Mouse (Mus musculus) monocyte, adult 2 months (primary cell): ENCODE measurements around the gene Krt24.
A peak's percentile ranks its signal among the peaks of the same experiment; 100 is the strongest.
"Not testable (repeated sequence)": the region's sequence is repeated elsewhere in the genome, so short reads cannot be mapped to it uniquely, and the experiment has no call there.

ENCODE experiments used
- DNase-seq, 2 experiments: peaks; one replicate each; pipeline ENCODE4 v3.0.0; 2022; ENCODE audit warnings: low spot score in 2 of 2, low read depth in 1 of 2

Krt24 gene

DNA sequence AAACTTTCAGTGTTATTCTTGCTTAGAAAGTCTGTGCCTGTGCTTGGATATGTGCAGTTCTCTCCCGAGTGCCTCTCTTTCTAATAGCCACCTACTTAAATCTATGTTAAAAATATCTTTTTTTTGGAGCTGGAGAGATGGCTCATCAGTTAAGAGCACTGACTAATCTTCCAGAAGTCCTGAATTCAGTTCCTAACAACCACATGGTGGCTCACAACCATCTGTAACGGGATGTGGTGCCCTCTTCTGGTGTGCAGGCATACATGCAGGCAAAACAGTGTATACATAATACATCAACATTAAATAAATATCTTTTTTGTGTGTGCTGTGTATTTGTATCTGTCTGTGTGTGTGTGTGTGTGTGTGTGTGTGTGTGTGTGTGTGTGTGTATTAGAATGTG, 31.2 kb downstream of the Krt24 start:
- no peak for DNase-seq

DNA sequence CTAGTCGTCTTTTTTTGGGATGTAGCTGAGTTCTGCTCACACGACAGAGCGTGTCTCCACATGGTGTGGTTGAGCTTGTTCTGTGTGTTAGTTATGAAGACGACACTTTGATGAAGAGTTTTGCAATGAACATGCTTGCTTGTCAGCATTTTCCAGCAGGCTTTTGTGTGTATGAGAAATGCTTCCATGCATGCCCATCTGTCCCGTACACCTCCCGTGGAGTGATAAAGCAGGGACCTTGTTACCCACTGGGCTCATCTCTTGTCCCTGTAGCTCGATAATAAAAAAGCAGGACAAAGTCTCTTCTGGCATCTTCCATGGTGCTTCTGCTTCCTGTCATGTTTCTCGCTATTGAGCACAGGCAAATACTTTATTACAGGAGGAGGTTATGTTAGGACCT, 32.4 kb downstream of the Krt24 start:
- no peak for DNase-seq

DNA sequence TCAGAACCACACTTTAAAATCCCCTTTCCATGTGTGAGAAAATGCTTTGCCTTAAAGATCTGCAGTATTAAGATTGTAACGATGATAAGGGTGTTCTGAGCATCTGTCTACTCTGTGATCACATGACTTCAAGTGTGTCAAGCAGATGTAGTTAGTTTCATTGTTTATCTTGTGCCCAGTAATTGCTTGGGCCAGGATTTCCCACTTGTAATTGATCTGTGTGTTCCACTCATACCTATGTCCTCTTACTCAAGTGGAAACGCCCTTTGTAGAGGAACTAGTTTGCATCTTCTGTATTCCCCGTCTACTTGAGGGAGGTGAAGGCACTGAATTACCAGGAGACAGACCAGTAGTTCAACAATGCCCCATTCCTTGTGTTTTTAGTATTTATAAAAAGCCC, 34.4 kb downstream of the Krt24 start:
- no peak for DNase-seq

DNA sequence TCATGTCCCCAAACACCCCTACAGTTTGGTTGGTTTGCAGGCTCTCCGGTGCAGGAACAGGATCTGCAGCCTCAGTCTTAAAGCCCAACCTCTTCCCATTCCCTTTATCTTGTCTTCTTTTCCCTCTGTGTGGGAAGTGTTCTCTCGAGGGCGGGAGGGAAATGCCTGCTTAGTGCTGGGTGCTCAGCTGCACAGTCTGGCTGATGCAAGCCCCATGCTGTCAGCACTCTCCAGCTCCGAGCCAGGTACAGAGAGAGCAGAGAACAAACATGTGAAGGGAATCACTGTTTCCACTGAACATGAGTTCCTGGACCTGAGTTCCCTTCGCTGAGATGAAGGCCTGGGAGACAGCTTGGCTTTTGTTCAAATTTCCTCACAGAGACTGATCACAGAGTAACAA, 34.8 kb downstream of the Krt24 start:
- no peak for DNase-seq

DNA sequence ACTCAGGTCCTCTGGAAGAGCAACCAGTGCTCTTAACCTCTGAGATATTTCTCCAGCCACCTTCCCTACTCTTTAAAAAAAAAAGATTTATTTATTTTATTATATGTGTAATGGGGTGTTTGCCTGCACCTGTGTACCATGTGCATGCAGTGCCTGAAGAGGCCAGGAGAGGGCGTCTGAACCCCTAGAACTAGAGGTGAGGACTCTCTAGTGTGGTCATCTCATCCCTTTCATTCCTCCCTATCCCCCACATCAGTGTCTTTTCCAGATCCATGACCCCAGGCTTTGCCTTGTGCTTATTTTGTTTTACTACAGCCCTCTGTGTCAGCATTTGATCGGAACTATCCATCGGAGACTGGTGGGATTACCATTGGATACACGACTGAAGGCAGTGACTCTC, 35.9 kb downstream of the Krt24 start:
- DNase-seq, result no peak

DNA sequence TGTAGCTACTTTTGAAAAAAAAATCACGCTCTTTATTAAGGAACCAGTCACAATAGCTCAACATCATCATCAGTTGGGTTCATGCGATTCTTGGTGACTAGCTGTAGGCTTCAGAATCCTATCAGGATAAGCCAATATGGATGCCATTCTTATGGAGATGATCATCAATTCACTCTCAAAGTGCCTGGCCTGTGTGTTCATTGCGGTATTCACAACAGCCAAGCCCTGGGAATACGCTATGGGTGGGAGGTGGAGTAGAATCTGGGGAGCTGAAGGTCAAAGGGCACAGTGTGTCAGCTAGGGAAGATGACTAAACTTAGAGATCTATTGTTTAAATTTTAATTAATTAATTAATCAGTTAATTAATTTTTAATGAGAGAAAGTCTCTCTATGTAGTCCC, 37.1 kb downstream of the Krt24 start:
- DNase-seq, result no peak

DNA sequence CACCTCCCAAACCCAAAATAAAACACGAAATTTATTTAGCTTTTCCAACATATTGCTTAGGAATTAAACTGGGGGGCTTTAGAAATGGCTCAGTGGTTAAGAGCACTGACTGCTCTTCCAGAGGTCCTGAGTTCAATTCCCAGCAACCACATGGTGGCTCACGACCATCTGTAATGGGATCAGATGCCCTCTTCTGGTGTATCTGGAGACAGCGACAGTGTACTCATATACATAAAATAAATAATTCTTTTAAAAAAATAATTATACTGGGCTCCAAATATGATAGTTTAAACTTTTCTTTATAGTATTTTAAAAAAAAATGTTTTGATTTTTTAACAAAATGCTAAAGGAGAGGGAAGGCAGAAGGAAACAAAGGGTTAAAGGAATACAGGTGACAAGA, 40.5 kb downstream of the Krt24 start:
- DNase-seq, result not testable (repeated sequence)

DNA sequence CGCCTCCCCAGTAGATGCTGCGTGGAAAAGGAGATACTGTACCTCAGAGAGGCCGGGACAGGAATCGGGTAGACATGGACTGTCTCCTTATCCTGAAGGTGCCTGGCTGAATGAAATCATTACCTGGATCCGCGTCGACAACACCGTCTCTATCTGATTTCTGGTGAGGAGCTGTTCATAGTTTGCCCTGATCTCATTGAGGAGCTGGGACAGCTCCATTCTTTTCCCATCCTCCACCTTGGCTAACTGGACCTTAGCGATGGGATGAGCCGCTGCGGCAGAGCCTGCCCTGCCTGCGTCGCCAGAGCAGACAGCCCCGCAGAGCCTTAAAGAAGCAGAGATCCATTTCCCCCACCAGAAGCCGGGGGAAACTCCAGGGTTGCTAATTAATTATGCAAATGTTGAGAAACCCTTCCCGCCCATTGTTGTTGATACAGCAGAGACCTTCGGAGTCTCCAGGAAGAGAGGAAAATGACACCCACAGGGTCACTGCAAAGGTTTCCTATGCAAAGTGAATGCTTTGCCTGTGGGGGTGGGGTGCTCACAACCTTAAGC, 41.2 kb downstream of the Krt24 start, which contains the start of gene Krt222:
Gene Krt222 (minus strand): TSS at position 266 of the 555 bp plus-strand sequence.
- DNase-seq, result no peak

DNA sequence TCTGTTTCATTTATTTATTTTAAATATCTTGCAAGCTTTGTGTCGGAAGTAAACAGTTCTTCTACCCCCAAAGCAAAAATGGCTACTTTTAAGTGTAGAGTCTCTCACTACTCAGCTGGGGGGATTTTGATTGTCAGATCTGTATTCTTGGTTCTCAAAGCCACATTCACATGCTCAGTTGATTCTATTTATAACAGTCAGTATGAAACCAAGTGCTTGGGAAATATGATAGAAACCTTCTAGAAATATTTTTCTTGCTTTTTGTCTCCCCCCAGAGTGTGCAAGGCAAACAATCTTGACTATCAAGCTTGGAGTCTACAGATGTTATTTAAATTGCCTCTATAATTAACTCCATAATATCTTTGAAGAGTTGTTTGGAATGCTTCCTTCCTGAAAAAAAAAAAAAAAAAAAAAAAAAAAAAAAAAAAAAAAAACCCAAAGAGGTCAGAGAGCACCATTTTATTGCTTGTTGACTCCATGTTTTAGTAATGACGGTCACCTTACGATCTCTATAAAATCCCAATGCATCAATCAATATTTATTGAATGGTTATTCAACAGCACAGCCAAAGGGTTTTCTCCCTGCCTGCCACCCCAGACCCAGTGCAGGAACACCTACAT, 41.8 kb downstream of the Krt24 start:
- no peak for DNase-seq

DNA sequence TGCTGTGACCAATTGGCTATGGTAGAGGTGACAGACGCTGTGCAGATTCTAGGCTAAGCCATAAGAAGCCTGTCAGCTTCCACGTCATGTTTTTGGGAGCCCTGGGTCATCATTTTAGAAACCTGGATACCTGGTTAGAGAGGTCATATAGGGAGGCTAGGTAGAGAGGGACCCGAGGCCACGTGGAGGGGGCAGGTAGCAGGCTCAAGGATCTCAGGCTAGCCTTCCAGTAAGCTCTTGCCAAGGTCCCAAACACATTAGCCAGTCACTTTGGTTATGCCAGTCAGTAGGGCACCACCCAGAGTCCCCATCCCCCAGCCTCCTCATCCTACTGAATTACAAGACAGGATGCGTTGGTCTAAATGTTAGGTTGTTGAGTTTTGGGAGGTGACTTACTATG, 43.0 kb downstream of the Krt24 start:
- DNase-seq, result no peak

DNA sequence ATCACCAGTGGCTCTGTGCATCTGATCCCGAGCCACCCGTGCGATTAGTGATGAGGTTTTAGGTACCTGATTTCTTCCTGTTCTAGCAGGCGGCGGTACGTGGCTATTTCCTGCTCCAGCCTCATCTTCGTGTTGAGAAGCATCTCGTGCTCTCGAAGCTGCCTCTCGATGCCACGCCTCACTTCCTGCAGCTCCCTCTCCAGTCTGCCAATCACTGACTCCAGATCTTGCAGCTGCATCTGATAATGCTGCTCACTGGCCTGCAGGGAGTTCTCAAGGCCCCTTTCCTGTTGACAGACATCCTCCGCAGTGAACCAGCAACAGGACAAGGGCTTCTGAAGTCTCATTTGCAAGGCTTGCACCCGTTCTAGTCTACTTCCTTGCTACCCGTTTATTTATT, 46.6 kb downstream of the Krt24 start:
- DNase-seq, result peak in 1 of 2 experiments; percentile 5

DNA sequence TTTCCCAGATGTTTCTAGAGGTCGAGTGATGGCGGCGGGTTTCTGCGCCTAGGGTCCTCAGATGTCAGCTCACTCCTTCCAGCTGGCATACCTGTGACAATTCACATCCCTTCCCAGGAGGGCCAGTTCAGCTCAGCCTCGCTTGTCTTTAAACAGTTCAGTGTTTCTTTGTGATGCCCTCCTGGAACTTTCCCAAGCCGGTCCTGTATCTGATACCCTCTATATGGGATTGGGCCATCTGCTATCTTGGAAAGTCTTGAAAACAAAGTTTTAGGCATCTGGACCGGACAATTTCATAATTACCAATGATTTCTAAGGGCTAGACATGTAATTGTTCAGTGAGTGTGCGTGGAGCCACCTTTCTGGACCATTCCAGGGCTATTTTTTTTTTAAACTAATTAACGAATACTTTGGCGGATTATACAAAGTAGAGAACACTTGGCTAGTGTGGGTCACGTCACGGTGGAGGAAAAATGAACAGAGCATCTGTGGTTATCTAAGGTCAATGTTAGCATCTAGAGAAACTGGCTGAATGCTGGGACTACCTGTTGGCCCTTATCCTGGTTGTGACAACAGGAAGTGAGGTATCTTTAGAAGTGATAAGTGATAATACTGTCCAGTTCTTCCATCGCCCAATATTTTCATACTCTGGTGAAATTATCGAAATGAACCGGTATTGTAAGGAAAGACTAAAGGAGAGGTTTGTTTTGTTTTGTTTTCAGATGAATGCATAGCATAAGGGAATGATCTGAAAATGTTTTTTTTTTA, 53.8 kb downstream of the Krt24 start:
- DNase-seq, result no peak

DNA sequence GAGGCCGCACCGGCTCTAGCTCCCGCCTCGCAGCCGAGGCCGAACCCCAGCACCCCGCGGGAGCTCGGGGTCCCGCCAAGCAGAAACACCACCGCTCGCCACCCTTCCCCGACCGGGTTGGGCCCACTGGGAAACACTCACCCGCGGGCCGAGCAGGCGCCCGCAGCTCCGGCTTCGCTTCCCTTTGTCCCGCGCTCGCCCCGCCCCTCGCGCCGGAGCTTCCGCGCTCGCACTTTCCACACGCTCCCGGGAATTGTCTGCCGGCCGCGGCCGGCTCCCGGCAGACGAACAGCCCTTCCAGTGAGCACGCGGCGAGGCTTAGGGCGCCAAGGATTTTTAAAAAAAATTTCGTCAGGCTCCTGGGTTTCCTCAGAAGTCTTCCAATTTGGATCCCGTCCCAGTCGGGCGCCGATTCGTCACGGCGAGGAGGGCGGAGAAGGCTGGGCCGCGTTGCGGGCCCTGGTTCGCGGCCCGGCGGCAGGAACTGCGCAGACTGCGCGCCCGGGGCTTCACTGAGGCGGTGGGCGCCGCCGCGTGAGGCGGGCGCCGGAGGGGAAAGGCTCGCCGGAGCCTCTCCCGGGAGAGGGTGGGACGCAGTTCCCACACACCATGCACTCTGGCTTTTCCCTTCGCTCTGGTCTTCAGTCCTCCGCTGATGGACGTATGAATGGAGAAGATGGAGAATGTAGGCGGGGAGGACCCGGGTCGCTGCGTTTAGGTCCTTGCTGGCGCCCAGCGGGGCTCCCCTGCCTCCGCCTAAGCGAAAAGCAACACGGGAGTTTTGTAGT, 54.6 kb downstream of the Krt24 start, which contains the start of gene Smarce1:
Gene Smarce1 (minus strand): TSS at position 757 of the 788 bp plus-strand sequence.
- peak; percentile 36 to 70 for DNase-seq
